Mouse (Mus musculus) testis, adult 2 months (tissue): Measurements from ENCODE around the gene Cfap45. TPM values are rescaled to one million over a fixed set of nuclear protein-coding genes. Genes with fewer than 3 reads are reported as not detected.

ENCODE experiments used
- H3K27ac ChIP-seq: fragments of 200-500 bp; 2 replicates; pipeline ENCODE4 v1.5.1; 2012; ENCODE audit warnings: low read depth, low read length; ENCODE audit not compliant: control insufficient read depth, insufficient read depth
- H3K27me3 ChIP-seq: fragments of 200-500 bp; 2 replicates; pipeline ENCODE4 v1.6.1; 2012; ENCODE audit warnings: mild to moderate bottlenecking, low read length, moderate library complexity; ENCODE audit not compliant: control insufficient read depth, insufficient read depth
- H3K36me3 ChIP-seq: fragments of 200-500 bp; 2 replicates; pipeline ENCODE4 v1.6.1; 2012; ENCODE audit warnings: mild to moderate bottlenecking, low read length; ENCODE audit not compliant: control insufficient read depth, insufficient read depth
- H3K4me1 ChIP-seq: fragments of 200-500 bp; 2 replicates; pipeline ENCODE4 v1.6.1; 2012; ENCODE audit warnings: low read length; ENCODE audit not compliant: control insufficient read depth, insufficient read depth
- H3K4me3 ChIP-seq: fragments of 200-500 bp; 2 replicates; pipeline ENCODE4 v1.5.1; 2012; ENCODE audit warnings: low read depth, mild to moderate bottlenecking, low read length, moderate library complexity, mixed read lengths; ENCODE audit not compliant: control insufficient read depth
- CTCF ChIP-seq: fragments of 200-500 bp; IDR thresholded peaks from 2 replicates; pipeline ENCODE4 v1.5.1; 2012; ENCODE audit warnings: low read depth, mild to moderate bottlenecking, inconsistent platforms, low read length, moderate library complexity; ENCODE audit not compliant: control insufficient read depth, insufficient read depth, insufficient replicate concordance
- POLR2A ChIP-seq: fragments of 200-500 bp; IDR thresholded peaks from 2 replicates; pipeline ENCODE4 v1.6.1; 2012; ENCODE audit warnings: low read depth, mild to moderate bottlenecking, inconsistent platforms, low read length, moderate library complexity; ENCODE audit not compliant: control insufficient read depth
- polyA plus RNA-seq: library from polyadenylated mRNA; depleted of rRNA; stranded (reverse); fragments of >200 nt; gene quantifications from 2 replicates; pipeline ENCODE4 v1.2.3, GENCODE M21; 2012

Gene Cfap45
- polyA plus RNA-seq, 1 experiment: 305 TPM

DNA sequence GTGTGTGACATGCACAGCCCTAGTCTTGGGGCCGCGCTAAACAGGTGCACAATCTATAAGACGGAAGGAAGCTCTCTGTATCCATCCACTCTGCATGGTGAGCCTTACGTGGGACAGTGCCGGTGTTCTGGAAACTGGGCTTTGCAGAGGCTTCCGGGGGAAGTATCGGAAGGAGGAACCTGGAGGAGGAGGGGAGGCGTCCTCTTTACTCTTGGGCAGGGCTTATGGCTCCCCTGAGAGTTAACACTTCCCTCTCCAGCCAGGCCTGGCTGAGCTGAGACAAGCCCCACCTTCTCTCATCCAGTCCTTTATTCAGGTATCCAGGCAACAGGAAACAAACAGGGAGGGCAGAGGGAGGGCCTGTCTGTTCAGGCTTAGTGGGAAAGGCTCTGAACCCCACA is 29.9 kb downstream of the Cfap45 start:
- Histone ChIP-seq H3K36me3 (no peaks in the 10 kb centered on the region), H3K4me1 (peaks cover 5% of the 10 kb centered on the region; the same call in 1 of the 2 replicates), H3K27me3 (no peaks in the 10 kb centered on the region), H3K4me3 (peak overlapping the region; percentile 60), H3K27ac (no peak overlapping the region)
- TF ChIP-seq POLR2A (no peak), CTCF (no peak)

DNA sequence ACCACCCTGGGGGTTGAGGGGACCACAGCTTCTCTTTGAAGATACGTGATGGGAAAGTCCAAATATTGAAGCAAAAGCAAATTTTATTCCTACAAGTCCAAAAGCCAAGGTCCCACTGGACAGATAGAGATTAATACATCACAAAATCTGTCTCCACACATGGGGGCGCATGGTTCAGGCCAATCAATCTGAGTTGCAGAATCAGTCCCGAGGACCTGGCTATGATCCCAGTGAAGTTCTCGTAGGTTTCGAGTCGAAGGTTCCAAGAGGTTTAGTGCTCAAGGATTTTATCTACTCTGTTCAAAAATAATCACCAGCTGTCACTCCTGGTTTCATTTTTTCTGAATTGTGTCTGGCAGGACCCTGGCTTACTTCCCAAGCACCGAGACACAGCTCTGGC is 30.4 kb downstream of the Cfap45 start:
- Histone ChIP-seq H3K27ac (no peak overlapping the region), H3K27me3 (no peaks in the 10 kb centered on the region), H3K4me3 (no peak overlapping the region), H3K4me1 (peaks cover 5% of the 10 kb centered on the region; the same call in 1 of the 2 replicates), H3K36me3 (no peaks in the 10 kb centered on the region)
- TF ChIP-seq CTCF (no peak), POLR2A (no peak)

DNA sequence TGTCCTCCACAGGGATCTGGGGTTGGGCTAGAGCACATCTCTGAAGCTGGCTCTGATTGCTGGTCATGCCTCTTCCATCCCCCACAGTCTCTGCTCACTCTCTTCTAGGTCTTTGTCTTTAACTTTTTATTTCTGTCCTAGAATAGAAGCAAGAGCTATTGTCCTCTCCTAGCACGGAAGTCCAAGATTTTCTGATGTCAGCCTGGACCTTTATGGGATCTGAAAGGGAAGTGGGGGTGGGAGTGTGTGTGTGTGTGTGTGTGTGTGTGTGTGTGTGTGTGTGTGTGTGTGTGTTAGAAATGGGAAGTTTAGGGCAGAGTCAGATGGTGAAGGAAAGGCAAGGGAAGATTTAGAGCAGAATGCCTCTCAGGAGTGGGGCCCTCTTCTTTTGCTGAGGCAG is 32.0 kb downstream of the Cfap45 start:
- Histone ChIP-seq H3K27me3 (no peaks in the 10 kb centered on the region), H3K36me3 (no peaks in the 10 kb centered on the region), H3K27ac (no peak overlapping the region), H3K4me3 (no peak overlapping the region), H3K4me1 (peaks cover 5% of the 10 kb centered on the region; the same call in 1 of the 2 replicates)
- no peak for TF ChIP-seq CTCF
- no peak for TF ChIP-seq POLR2A

DNA sequence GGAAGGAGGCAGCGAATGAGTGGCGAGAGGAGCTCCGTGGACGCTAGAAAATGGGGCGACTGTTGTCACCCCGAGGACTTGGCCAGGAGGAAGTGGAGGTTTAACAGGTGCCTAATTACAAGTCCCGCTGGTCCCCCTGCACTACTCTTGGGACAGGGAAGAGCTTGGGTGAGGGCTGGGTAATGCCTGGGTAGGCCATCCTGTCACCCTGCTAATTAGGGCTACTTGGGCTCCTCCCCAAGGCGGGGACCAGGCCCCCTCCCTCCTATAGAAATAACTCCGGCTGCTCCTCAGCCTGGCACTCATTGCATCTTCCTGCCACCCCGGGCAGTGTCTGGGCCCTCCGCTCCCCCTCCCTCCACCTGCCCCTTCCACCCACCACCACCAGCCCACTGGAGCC is 35.0 kb downstream of the Cfap45 start, which contains the start of gene Vsig8:
Gene Vsig8 (plus strand): TSS at position 301 of the 400 bp plus-strand sequence.
- Histone ChIP-seq H3K4me1 (peaks cover 2% of the 10 kb centered on the region; the same call in 1 of the 2 replicates), H3K36me3 (no peaks in the 10 kb centered on the region), H3K4me3 (peak within 1 kb of the TSS; percentile 4), H3K27ac (no peak within 1 kb of the TSS), H3K27me3 (no peaks in the 10 kb centered on the region)
- TF ChIP-seq CTCF (no peak), POLR2A (no peak)

DNA sequence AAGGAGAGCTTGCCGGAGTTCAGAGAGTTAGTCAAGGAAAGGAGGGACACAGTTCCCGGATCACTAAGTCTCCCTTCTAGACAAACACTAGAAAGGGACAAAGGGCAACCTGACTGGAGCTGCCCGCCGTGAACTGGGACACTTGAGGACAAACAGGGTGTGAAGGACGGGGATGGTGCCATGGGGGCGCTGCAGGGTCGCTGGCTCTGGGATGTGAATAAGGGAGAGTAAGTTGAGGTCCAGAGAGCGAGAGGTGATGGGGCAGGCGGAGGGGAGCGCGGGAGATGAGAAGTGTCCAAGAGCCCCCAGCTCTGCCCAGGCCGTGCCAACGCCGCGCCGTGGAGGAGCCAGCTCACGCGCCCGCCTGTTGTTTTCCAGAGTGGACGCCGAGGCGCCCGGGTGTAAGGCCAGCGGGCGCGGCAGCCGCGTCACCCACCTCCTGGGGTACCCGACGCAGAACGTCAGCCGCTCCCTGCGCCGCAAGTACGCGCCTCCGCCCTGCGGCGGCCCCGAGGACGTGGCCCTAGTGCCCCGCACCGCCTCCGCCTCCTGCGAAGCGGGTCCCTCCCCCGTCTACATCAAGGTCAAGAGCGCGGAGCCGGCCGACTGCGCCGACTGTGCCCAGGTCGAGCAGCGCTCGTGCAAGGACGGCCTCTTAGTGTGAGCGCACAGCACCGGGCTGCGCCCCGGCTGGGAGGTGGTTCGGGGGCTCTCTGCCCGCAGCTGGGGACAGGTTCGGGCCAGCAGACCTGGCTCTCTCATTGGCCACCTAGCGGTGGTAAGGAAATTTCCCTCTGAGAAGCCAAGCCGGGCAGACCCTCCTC is 42.3 kb downstream of the Cfap45 start:
- Histone ChIP-seq H3K27me3 (no peaks in the 10 kb centered on the region), H3K27ac (no peak overlapping the region), H3K4me3 (peak overlapping the region; percentile 51), H3K36me3 (no peaks in the 10 kb centered on the region), H3K4me1 (peaks cover 9% of the 10 kb centered on the region)
- TF ChIP-seq POLR2A: no peak
- no peak; the same call in 1 of the 2 replicates for TF ChIP-seq CTCF

DNA sequence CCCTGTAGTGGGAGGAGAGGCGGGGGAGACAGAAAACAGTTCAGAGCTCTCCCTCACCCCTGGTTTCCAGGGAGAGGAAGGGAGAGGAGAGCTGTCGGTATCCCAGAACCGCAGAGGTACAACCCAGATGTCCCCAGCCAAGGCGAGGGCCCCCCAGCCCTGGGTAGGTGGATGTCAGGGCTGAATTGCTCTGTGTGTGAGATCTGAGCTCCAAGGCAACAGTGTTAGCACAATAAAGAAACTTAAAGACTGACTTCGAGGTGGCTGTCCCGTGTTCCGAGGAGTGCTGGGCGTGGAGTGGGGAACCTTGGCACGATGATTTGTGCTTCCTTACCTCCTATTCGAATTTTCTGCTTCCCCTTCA is 42.8 kb downstream of the Cfap45 start:
- no peaks in the 10 kb centered on the region for H3K27me3 ChIP-seq
- TF ChIP-seq CTCF: no peak
- TF ChIP-seq POLR2A: no peak

DNA sequence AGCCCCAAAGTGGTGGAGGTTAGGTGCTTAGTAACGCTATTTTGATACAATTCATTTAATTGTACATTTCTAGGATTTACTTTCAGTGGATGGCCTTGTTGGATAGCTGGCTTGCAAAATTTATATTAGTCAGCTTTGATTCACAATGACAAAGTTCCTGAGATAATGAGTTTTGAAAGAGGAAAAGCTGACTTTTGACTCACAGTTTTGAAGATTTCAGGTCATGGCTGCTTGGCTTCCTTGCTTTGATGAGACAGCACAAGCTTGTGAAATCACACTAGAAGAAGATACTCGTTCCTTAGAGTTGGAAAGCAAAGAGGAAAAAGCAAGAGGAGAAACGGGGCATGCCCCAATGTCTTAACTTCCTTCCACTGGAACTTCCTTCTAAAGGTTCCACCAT is 45.5 kb downstream of the Cfap45 start:
- Histone ChIP-seq H3K4me3 (no peak overlapping the region), H3K27ac (no peak overlapping the region), H3K27me3 (no peaks in the 10 kb centered on the region), H3K36me3 (no peaks in the 10 kb centered on the region), H3K4me1 (peaks cover 9% of the 10 kb centered on the region)
- TF ChIP-seq CTCF (no peak), POLR2A (no peak)

More for the DNA sequence above, 42.8 kb downstream of the Cfap45 start:
- no peaks in the 10 kb centered on the region for H3K36me3 ChIP-seq
- peaks cover 9% of the 10 kb centered on the region for H3K4me1 ChIP-seq
- H3K27ac ChIP-seq: no peak overlapping the region
- no peak overlapping the region; the same call in 1 of the 2 replicates for H3K4me3 ChIP-seq
